12 mouse cellular contexts compared by ENCODE assay signal in the genomic region with DNA sequence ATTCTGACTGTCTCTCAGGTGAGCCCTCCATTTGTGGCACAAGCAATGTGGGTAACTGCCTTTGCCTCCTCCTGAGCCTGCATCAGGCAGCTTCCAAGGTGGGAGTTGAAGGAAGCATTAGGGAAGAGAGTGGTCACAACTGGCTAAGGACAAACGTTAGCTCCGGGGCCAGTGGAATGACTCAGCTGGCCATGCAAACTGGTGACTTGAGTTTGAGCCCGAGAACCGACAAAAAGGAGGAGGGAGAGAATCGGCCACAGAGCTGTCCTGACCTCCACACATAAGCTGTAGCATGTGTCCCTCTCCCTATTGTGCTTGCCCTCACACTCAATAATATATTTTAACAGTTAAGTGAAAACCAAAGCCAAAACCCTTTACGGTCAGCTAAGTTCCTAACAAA.
DNase-seq lines count a peak whose midpoint lies in the region; ATAC-seq lines count a peak whose summit lies in the region.
"Had no signal": no experiment of that assay in that cellular context is flagged by ENCODE, and none has a peak within 500 bp of the region (broad histone marks: within the 10 kb centered on the region; RNA-seq: fewer than 3 reads in every experiment).

No protein-coding gene starts in this region.

- H3K27ac ChIP-seq in embryonic facial prominence, embryonic 15.5 days (replicated peaks) = peak overlapping the region; percentile 61
- no peak overlapping the region for H3K27ac ChIP-seq in embryonic facial prominence, embryonic 10.5 days (replicated peaks)
- peak overlapping the region; percentile 78 for H3K27ac ChIP-seq in heart, embryonic 16.5 days (ENCODE audit: low read length)
- H3K27ac ChIP-seq in intestine, embryonic 16.5 days (ENCODE audit: low read length) = no peak overlapping the region
- H3K27ac ChIP-seq: hindbrain, embryonic 13.5 days; intestine, embryonic 15.5 days; midbrain, embryonic 15.5 days had no signal

- no peak overlapping the region for H3K4me3 ChIP-seq in embryonic facial prominence, embryonic 15.5 days (replicated peaks)
- H3K4me3 ChIP-seq in embryonic facial prominence, embryonic 10.5 days = no peak overlapping the region
- H3K4me3 ChIP-seq in heart, embryonic 16.5 days (ENCODE audit: low read length) = no peak overlapping the region
- no peak overlapping the region for H3K4me3 ChIP-seq in intestine, embryonic 16.5 days (ENCODE audit: low read length)
- H3K4me3 ChIP-seq: hindbrain, embryonic 13.5 days; intestine, embryonic 15.5 days; midbrain, embryonic 15.5 days had no signal

- no peak overlapping the region for H3K4me2 ChIP-seq in embryonic facial prominence, embryonic 15.5 days (replicated peaks)
- H3K4me2 ChIP-seq in heart, embryonic 16.5 days (ENCODE audit: low read depth, low read length) = no peak overlapping the region
- H3K4me2 ChIP-seq in intestine, embryonic 16.5 days (ENCODE audit: low read depth, low read length) = no peak overlapping the region
- H3K4me2 ChIP-seq: hindbrain, embryonic 13.5 days; intestine, embryonic 15.5 days; midbrain, embryonic 15.5 days had no signal

- no peaks in the 10 kb centered on the region for H3K9me3 ChIP-seq in embryonic facial prominence, embryonic 15.5 days (replicated peaks)
- no peaks in the 10 kb centered on the region for H3K9me3 ChIP-seq in embryonic facial prominence, embryonic 10.5 days
- no peaks in the 10 kb centered on the region for H3K9me3 ChIP-seq in heart, embryonic 16.5 days (replicated peaks; ENCODE audit: control insufficient read depth, low read length)
- H3K9me3 ChIP-seq in intestine, embryonic 16.5 days (ENCODE audit: control insufficient read depth, low read length) = no peaks in the 10 kb centered on the region
- H3K9me3 ChIP-seq: hindbrain, embryonic 13.5 days; intestine, embryonic 15.5 days; midbrain, embryonic 15.5 days had no signal

- peaks cover 47% of the 10 kb centered on the region for H3K36me3 ChIP-seq in embryonic facial prominence, embryonic 15.5 days
- peaks cover 64% of the 10 kb centered on the region for H3K36me3 ChIP-seq in embryonic facial prominence, embryonic 10.5 days (replicated peaks)
- no peaks in the 10 kb centered on the region for H3K36me3 ChIP-seq in heart, embryonic 16.5 days (ENCODE audit: control insufficient read depth, insufficient read depth)
- H3K36me3 ChIP-seq in intestine, embryonic 16.5 days (ENCODE audit: control insufficient read depth, insufficient read depth, low read length) = no peaks in the 10 kb centered on the region
- H3K36me3 ChIP-seq: hindbrain, embryonic 13.5 days; intestine, embryonic 15.5 days; midbrain, embryonic 15.5 days had no signal

- H3K4me1 ChIP-seq in embryonic facial prominence, embryonic 15.5 days = peaks cover 50% of the 10 kb centered on the region
- peaks cover 4% of the 10 kb centered on the region; the same call in 1 of the 2 replicates for H3K4me1 ChIP-seq in embryonic facial prominence, embryonic 10.5 days
- H3K4me1 ChIP-seq in heart, embryonic 16.5 days (ENCODE audit: control insufficient read depth, insufficient read depth, low read length) = peaks cover 29% of the 10 kb centered on the region
- H3K4me1 ChIP-seq in intestine, embryonic 16.5 days (ENCODE audit: control insufficient read depth, insufficient read depth, low read length) = 0 out of 2 replicates have a peak, but pooled peaks cover 4% of the 10 kb centered on the region
- H3K4me1 ChIP-seq: hindbrain, embryonic 13.5 days; intestine, embryonic 15.5 days; midbrain, embryonic 15.5 days had no signal

- no peak for DNase-seq in embryonic facial prominence, embryonic 10.5 days (ENCODE audit: low spot score)
- no peak for DNase-seq in heart, postnatal 10 days
- DNase-seq in lung, postnatal 10 days = peak; percentile 20
- no peak for DNase-seq in lung, postnatal 25 days (ENCODE audit: low spot score)
- DNase-seq: cerebellum, postnatal 25 days; thymus, postnatal 4 days had no signal

- intact Hi-C loops in heart, postnatal 10 days (cut with DNase I) = no loop called here

- 73% methylated on average over 6 of the region's 6 CpGs for WGBS in embryonic facial prominence, embryonic 15.5 days
- WGBS in embryonic facial prominence, embryonic 10.5 days = 87% methylated on average over 6 of the region's 6 CpGs
- 67% methylated on average over 6 of the region's 6 CpGs for WGBS in heart, embryonic 16.5 days
- 83% methylated on average over 6 of the region's 6 CpGs for WGBS in intestine, embryonic 16.5 days

- ATAC-seq in embryonic facial prominence, embryonic 15.5 days (ENCODE audit: insufficient number of reproducible peaks, low FRiP score, low TSS enrichment, low read depth) = no peak
- ATAC-seq in heart, embryonic 16.5 days (replicated peaks; ENCODE audit: extremely low read depth, insufficient read depth, low FRiP score) = no peak
- no peak for ATAC-seq in intestine, embryonic 16.5 days
- ATAC-seq: intestine, embryonic 15.5 days; midbrain, embryonic 15.5 days had no signal

- H3K9ac ChIP-seq in embryonic facial prominence, embryonic 15.5 days = no peak overlapping the region
- H3K9ac ChIP-seq in heart, embryonic 16.5 days (ENCODE audit: low read length) = no peak overlapping the region
- H3K9ac ChIP-seq in intestine, embryonic 16.5 days (ENCODE audit: low read depth, low read length) = no peak overlapping the region
- H3K9ac ChIP-seq: hindbrain, embryonic 13.5 days; intestine, embryonic 15.5 days; midbrain, embryonic 15.5 days had no signal

- H3K27me3 ChIP-seq in embryonic facial prominence, embryonic 15.5 days = no peaks in the 10 kb centered on the region
- no peaks in the 10 kb centered on the region for H3K27me3 ChIP-seq in embryonic facial prominence, embryonic 10.5 days (replicated peaks; ENCODE audit: low read depth, poor library complexity, severe bottlenecking)
- H3K27me3 ChIP-seq in heart, embryonic 16.5 days (ENCODE audit: control insufficient read depth, insufficient read depth, low read length) = no peaks in the 10 kb centered on the region
- H3K27me3 ChIP-seq in intestine, embryonic 16.5 days (replicated peaks; ENCODE audit: control insufficient read depth, insufficient read depth, low read length) = no peaks in the 10 kb centered on the region
- H3K27me3 ChIP-seq: hindbrain, embryonic 13.5 days; intestine, embryonic 15.5 days; midbrain, embryonic 15.5 days had no signal

Comparison
In these comparisons a context has a peak if more than half of its experiments do, and no peak if none do; other contexts are left out.
1. H3K27ac ChIP-seq: peak in embryonic facial prominence, embryonic 15.5 days (single experiment) and heart, embryonic 16.5 days (single experiment); none in embryonic facial prominence, embryonic 10.5 days (single experiment) and intestine, embryonic 16.5 days (single experiment).